Mouse (Mus musculus) cerebellum, postnatal 36 days (tissue): ENCODE data around the gene Ptprg.

Experiments used
- DNase-seq, 2 experiments: peaks; one replicate each; pipeline ENCODE4 v3.0.0; 2021 to 2022; ENCODE audit warnings: mixed read lengths in 2 of 2

Gene Ptprg

DNA sequence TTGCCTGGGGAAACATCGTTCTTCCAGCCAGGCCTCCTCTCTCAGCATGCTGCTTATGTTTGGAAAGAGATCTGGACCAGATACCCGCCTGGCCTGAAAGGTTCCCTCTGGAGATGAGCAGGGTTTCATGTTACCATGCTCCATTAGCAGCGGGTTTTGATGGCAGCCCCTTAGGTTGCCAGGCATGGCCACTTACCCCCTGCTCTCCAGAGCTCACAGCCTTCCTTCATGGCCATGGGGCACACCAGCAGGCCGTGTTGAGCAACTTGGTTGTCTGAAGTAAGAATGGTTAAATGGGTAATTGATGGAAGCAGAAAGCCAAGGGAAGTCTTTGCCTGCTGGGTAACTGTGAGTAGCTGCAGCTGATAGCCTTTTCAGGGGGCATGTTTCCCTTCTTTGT lies 274.8 kb downstream of the Ptprg start:
- no peak for DNase-seq

DNA sequence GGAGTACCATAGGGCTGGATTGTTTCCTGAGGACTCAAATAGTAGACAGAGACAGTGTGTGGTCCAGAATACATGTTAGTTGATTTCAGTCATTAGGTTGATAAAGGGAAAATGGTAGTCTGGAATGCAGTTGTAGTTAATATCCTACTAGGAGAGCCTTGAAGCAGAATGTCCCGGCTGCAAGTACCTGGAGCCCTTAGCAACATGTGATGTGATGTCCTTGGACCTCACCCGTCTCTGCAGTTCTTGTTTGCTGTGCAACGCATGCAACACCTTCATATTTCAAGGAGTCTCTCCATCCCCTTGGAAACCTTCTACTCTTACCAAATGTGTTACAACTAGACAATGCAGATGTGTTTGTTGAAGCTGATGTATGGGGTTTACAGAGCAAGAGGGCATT lies 280.3 kb downstream of the Ptprg start:
- DNase-seq, result no peak

- DNase-seq, result peak; percentile 25 to 26
Measured at GRCm38 (mm10) chr14:11835706-11836445, 282.5 kb downstream of the Ptprg start.

GRCm38 (mm10) chr14:11837714-11838113 lies 284.4 kb downstream of the Ptprg start:
- DNase-seq, result no peak

GRCm38 (mm10) chr14:11841621-11842020 lies 288.3 kb downstream of the Ptprg start:
- no peak for DNase-seq

DNA sequence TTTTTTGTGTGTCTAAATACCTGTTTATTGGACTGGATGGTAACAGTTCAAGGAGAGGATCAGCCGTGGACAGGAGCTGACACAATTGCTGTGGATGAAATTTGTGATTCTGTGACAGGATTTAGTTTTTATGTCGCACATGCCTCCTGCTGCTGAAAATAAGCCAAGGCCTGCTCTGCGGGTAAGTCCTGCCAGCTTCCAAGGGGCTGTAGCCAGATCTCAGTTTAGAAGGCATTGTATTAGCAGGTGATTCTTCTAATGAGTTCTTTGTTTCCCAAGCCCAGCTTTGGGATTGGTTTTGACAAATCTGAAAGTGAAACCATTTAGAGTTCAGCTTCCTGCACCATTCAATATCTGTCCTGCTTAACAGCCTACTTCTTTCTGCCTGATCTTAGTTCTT lies 299.6 kb downstream of the Ptprg start:
- peak; percentile 44 to 45 for DNase-seq

GRCm38 (mm10) chr14:11855499-11855898 lies 302.2 kb downstream of the Ptprg start:
- no peak for DNase-seq

- DNase-seq, result peak in 1 of 2 experiments; percentile 15
Measured at GRCm38 (mm10) chr14:11857928-11858481, 304.7 kb downstream of the Ptprg start.

GRCm38 (mm10) chr14:11863286-11863685 lies 310.0 kb downstream of the Ptprg start:
- no peak for DNase-seq

- DNase-seq, result no peak
Measured at GRCm38 (mm10) chr14:11864840-11865239, 311.5 kb downstream of the Ptprg start.

GRCm38 (mm10) chr14:11865332-11865731 lies 312.0 kb downstream of the Ptprg start:
- no peak for DNase-seq

DNA sequence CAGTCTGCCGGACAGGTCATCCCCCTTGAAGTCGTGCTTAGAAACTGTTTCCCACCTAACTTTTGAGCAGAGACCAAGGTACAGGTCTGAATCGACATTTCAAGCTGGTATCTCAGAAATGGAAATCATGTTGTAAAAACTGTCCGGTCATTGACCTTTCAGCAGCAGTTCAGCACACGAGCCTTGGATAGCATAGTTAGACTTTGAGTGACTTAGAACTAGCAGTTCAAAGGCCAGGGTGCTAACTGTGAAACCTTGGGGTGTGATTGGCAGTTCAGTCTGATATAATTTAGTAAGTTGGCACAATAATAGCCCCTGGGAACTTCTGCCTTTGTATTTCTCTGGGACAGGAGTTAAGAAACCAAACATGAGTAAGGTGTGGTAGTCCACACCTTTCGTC lies 312.5 kb downstream of the Ptprg start:
- DNase-seq, result no peak

DNA sequence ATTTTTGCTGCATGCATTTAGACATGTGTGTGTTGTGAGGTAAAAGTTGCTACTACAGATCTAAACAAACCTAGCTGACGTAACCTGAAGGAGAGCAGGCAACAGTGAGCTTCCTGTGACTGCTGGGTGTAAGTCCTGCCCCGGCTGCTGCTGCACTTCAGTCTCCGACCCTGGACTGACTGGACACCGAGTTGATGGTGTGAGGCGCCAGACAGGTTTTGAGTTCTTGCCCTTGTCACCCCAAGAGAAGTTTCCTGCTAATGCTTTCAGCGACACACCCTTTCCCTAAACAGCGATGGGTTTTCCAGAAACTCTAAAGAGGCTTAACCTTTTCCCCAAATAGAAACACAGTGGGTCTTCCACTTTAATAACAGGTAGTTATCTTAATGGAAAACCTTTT lies 313.1 kb downstream of the Ptprg start:
- DNase-seq, result no peak

- DNase-seq, result no peak
Measured at GRCm38 (mm10) chr14:11868636-11869035, 315.3 kb downstream of the Ptprg start.

GRCm38 (mm10) chr14:11871752-11872344 lies 318.5 kb downstream of the Ptprg start:
- DNase-seq, result no peak

DNA sequence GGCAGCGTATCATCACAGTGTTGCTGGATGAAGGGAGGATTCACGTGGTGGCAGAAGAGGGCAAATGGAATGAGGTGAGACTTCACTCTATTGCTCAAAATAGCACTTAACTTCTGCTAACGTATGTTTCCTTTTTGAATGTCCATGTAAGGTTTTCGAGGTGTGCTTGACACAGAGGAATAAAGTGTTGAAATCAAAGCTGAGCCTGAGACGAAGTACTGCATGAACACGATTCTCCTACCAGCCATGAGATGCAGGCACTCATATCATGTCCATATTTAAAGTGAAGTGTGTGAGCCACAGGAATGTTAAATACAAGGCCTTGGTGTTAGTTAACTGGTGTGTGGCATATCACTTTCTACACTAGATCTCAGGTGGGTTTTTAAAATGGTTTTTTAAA lies 320.9 kb downstream of the Ptprg start:
- DNase-seq, result no peak

- no peak for DNase-seq
Measured at GRCm38 (mm10) chr14:11874960-11875889, 321.9 kb downstream of the Ptprg start.

DNA sequence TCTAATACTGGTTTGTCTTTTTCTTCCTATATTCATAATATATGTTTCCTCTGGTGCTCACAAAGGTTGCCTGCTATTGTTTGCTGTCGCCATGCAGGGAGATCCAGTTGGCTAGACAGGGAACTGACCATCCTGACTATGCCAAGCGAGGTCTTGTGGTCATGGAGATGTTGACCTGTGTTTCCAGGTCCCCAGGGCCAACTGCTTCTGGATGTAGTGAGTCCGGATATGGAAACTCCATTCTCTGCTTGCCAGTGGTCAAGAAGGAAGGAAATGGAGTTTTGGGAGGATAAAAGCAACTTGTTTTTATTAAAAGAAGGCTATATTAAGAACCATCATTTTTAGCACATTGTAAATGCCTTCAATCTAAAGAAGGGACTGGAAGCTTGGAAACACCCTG lies 327.8 kb downstream of the Ptprg start:
- DNase-seq, result no peak

DNA sequence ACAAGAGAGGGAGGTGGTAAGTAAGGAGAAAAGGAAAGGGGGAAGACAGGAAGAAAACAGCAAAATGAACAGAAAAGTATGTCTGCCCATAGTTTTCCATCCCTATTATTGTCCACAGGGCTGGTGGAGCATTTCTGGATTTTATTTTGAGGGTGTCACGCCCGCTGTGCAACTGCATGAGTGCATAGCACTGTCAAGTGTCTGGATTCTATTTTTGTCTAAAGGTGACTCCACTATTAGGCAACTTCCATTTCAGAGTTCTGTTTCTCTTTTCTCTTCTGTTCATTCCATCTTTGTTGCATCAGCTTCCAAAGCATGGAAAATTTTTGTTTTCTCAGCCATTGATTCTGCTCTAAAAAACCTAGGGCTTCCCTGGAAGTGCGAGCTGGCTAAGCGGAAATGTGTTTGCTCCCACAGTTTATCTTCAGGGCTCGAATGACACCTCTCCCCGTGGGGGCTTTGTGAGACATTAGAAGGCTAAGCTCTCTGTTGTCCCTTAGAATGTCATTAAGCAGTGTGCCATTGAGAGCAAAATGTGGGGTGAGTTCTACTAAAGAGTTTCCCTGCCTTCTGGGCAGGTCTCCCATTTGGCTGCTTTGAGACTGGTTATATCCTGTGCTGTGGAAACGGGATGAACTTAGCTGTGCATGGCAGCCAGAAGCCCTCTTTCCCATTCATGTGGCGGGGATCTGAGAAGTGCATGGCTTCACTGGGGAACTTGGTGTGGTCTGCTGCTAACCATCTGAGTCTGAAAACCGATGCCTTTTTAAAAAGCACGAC lies 330.0 kb downstream of the Ptprg start:
- DNase-seq, result peak in 1 of 2 experiments; percentile 16

GRCm38 (mm10) chr14:11883995-11884394 lies 330.7 kb downstream of the Ptprg start:
- DNase-seq, result no peak

DNA sequence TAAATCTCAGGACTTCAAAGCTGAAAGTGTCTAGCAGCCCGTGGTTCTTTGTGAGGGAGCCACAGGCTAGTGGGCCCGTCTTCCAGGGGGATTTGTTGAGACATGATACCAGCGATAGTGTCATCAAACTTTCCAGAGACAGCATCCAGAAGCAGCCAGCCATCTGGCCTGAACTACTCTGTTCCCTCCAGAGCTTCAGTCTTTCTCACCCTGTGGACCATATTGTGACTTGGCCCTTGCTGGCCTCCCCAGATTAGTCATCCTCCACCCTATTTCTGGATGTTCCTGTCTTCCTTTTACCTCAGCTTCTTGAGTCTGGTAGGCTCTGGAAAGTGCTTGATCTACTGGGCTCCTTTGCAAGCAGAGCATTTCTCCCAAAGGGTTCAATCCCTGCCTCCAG lies 333.1 kb downstream of the Ptprg start:
- no peak for DNase-seq

DNA sequence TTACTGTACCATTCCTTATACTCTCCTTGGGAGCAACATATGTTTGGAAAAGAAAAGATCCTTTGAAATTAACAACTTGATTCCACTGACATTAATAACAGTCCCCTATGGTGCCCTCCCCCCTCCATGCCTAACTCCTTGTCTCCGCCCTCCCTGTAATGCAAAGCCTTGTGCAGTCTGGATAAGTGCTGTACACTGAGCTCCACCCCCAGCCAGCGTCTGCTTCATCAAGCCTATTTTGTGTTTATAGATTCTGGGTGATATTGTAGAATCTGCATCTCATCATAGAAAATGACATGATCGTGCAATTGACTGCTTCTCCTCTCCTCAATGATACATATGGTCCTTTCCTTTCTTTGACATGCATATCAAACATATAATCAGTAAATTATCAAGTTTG lies 337.6 kb downstream of the Ptprg start:
- DNase-seq, result no peak
